Mouse (Mus musculus) heart, embryonic 16.5 days (tissue): ENCODE results near the gene Nkx3-2. TPM values are rescaled to one million over a fixed set of nuclear protein-coding genes. Genes with fewer than 3 reads are reported as not detected.

Experiments
- ATAC-seq: fragments of 200-750 bp; cut with Nextera tagmentation; replicated peaks from 2 replicates; pipeline ENCODE4 v1.8.0; 2017; ENCODE audit warnings: moderate number of reproducible peaks; ENCODE audit not compliant: insufficient read depth, low FRiP score; ENCODE audit errors: extremely low read depth
- H3K27ac ChIP-seq: fragments of 300-500 bp; sonication (generic); 2 replicates; pipeline ENCODE4 v1.5.1; 2014; ENCODE audit warnings: mild to moderate bottlenecking, low read length, control low read depth, moderate library complexity
- H3K27me3 ChIP-seq: fragments of 300-500 bp; sonication (generic); 2 replicates; pipeline ENCODE4 v1.6.1; 2014; ENCODE audit warnings: low read length, mixed read lengths; ENCODE audit not compliant: control insufficient read depth, insufficient read depth
- H3K36me3 ChIP-seq: fragments of 300-500 bp; sonication (generic); 2 replicates; pipeline ENCODE4 v1.6.1; 2014; ENCODE audit not compliant: control insufficient read depth, insufficient read depth
- H3K4me1 ChIP-seq: fragments of 300-500 bp; sonication (generic); 2 replicates; pipeline ENCODE4 v1.6.1; 2014; ENCODE audit warnings: low read length, mixed read lengths; ENCODE audit not compliant: control insufficient read depth, insufficient read depth
- H3K4me2 ChIP-seq: fragments of 300-500 bp; sonication (generic); 2 replicates; pipeline ENCODE4 v1.6.1; 2014; ENCODE audit warnings: low read depth, mild to moderate bottlenecking, control low read depth, low read length
- H3K4me3 ChIP-seq: fragments of 300-500 bp; sonication (generic); 2 replicates; pipeline ENCODE4 v1.5.1; 2014; ENCODE audit warnings: mild to moderate bottlenecking, control low read depth, low read length
- H3K9ac ChIP-seq: fragments of 300-500 bp; sonication (generic); 2 replicates; pipeline ENCODE4 v1.6.1; 2014; ENCODE audit warnings: low read length, control low read depth
- H3K9me3 ChIP-seq: fragments of 300-500 bp; sonication (generic); replicated peaks from 2 replicates; pipeline ENCODE4 v1.6.1; 2016; ENCODE audit warnings: low read length; ENCODE audit not compliant: control insufficient read depth
- WGBS: fragments of 180-500 bp; shearing (Covaris S2); extraction: QIAGEN DNeasy Blood & Tissue Kit; methylation state at CpG from one replicate; pipeline ENCODE4 v1.1.7; 2014; 5-methylcytosine and 5-hydroxymethylcytosine counted together
- polyA plus RNA-seq: library from polyadenylated mRNA; unstranded; fragments of >200 nt; fragmentation: Nextera tagmentation; extraction: Ambion mirVana; gene quantifications from 2 replicates; pipeline ENCODE4 v1.2.1, GENCODE M21; 2015

The Nkx3-2 gene
- polyA plus RNA-seq, 1 experiment from 2014 or later = not detected

DNA sequence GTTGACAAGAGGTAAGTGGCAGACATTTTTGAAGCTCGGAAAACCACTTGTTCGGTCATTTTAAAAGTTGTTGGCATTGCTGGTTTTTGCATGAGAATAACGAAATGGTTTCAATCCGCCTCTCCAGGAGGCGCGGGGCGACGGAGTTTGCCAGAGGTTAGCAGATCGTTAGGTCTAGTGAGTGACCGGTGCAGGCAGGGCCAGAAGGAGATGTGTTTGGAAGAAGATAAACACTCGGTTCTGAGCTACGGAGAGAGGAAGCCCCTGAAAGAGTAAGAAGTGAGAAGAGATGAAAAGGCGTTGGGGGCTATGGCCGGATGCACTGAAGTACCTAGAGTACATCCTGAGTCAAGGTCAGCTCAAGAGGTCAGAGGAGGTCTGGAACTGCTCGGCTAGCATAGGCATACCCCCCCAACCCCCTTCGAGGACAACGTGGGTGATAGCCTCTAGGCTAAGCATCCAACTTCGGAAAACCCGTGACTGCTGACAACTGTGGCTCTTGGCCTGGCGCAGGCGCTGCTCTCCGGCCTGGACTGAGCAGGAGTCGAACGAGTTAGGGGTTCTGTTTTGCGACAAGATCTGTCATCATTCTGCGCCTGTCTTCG is 2.2 kb upstream of the Nkx3-2 start:
- no peaks in the 10 kb centered on the region for H3K9me3 ChIP-seq
- 3% methylated on average over 27 of the region's 27 CpGs for WGBS
- H3K27me3 ChIP-seq = peaks cover 58% of the 10 kb centered on the region
- peaks cover 18% of the 10 kb centered on the region for H3K4me1 ChIP-seq
- no peak overlapping the region for H3K9ac ChIP-seq
- H3K36me3 ChIP-seq = no peaks in the 10 kb centered on the region
- no peak for ATAC-seq
- no peak overlapping the region for H3K27ac ChIP-seq
- no peak overlapping the region for H3K4me3 ChIP-seq
- no peak overlapping the region for H3K4me2 ChIP-seq

GRCm38 (mm10) chr5:41765626-41766405 is 1.5 kb upstream of the Nkx3-2 start:
- ATAC-seq = no peak
- Histone ChIP-seq H3K9me3 (no peaks in the 10 kb centered on the region), H3K4me3 (no peak overlapping the region), H3K4me2 (no peak overlapping the region), H3K9ac (no peak overlapping the region), H3K36me3 (no peaks in the 10 kb centered on the region), H3K27ac (no peak overlapping the region), H3K4me1 (peaks cover 18% of the 10 kb centered on the region), H3K27me3 (peaks cover 65% of the 10 kb centered on the region)
- 4% methylated on average over 14 of the region's 14 CpGs for WGBS

DNA sequence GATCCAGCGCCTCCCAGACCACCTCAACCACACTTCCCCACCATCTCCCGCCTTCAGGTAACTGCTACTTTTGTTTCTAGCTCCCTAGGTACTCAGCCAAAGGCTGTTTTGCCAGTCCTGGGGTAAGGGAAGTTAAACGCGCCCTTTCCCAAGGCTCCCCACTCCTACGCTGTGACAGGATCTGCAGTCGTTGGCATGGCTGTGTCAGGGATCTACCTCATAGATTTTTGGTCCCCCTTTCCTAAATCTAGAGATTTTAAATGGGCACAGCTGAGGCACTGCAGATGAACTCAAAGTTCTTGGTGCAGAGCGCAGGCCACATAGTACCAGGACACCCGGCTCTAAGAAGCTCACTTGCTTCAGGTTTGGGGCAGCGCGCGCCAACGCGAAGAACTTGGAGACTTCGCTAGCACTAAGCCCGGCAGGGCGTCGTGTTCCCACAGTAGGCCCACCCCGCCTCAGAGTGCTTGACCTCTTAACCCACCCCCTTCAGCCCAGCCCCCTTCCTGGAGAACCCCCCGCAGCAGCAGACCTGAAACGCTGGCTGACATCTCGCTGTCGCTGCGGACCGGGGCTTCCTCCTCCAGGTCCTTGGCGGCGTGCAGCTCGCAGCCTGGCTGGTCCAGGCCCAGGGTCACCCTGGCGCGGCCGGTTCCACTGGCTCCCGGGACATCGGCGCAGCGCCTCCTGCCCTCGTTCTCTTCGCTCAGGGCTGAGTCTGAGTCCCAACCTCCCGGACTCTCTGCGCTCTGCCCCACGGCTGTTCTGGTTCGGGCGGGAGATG is 1.2 kb downstream of the Nkx3-2 start:
- no peak overlapping the region for H3K27ac ChIP-seq
- H3K27me3 ChIP-seq = peaks cover 87% of the 10 kb centered on the region
- H3K36me3 ChIP-seq = no peaks in the 10 kb centered on the region
- H3K9me3 ChIP-seq = no peaks in the 10 kb centered on the region
- peaks cover 18% of the 10 kb centered on the region for H3K4me1 ChIP-seq
- 2% methylated on average over 41 of the region's 41 CpGs for WGBS
- H3K9ac ChIP-seq = no peak overlapping the region
- H3K4me2 ChIP-seq = peak overlapping the region; percentile 61
- no peak for ATAC-seq
- peak overlapping the region; percentile 43 for H3K4me3 ChIP-seq

DNA sequence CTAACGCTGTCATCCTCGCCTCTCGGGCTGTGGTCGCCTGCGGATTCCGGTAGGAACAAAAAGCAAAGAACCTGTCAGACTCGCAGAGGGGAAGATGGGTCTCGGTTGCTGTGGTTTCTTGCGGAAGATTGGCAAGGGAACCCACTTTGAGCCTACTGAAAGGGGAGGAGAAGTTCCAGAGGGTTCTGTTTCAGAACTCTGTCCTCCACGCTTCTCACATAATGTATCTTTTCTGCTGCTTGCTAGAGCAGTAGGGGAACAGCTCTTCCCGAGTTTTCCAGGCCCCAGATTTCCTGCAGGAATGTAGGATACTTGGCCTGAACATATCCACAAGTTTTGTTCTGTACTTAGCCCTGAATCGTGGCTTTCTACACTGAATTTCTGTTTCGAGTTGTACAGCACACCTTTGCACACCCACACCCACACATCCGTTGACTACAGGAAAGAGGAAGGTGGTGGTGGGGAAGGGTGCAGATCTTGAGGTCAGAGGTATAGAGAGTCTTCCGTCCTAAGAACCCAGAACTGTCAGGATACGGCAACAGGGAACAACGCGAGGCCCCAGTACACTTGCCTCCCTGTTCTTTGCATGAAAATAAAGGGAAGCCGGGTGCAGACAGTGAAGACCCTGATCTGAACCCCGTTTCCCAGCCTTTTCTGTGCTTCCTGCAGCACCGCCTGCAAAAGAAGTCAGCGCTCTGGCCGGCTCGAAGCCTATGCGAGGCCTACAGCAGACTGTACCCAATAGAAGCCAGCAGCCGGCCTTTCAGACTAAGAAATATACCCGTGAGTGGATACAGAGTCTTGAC is 2.0 kb downstream of the Nkx3-2 start:
- Histone ChIP-seq H3K9ac (no peak overlapping the region), H3K36me3 (no peaks in the 10 kb centered on the region), H3K9me3 (no peaks in the 10 kb centered on the region), H3K27me3 (peaks cover 91% of the 10 kb centered on the region), H3K4me3 (peak overlapping the region; percentile 27), H3K4me1 (peaks cover 18% of the 10 kb centered on the region), H3K4me2 (peak overlapping the region; percentile 38), H3K27ac (no peak overlapping the region)
- WGBS = 7% methylated on average over 27 of the region's 27 CpGs
- ATAC-seq = no peak

DNA sequence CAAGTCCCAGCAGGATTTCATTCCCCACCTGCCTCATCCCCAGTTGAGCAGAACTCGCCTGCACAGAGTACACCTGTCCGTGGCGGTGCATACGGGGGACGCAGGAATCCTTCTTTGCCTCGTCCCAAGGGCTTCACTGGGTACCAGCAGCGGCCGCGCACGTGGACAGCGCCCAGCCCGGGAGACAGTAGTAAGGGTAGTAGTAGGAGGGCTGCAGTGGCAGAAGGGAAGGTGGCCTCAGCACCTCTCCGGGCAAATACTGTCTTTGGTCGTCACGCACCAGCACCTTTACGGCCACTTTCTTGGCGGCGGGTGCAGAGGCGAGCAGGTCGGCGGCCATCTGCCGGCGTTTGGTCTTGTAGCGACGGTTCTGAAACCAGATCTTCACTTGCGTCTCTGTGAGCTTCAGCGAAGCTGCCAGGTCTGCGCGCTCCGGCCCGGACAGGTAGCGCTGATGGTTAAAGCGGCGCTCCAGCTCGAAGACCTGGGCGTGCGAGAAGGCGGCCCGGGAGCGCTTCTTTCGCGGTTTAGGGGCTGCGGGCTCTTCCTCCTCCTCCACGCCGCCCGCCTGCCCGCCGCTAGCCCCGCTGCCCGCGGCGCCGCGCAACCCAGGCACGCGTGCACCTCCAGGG is 2.7 kb downstream of the Nkx3-2 start:
- Histone ChIP-seq H3K4me3 (peak overlapping the region; percentile 27), H3K4me2 (peak overlapping the region; percentile 38), H3K4me1 (peaks cover 16% of the 10 kb centered on the region), H3K9ac (no peak overlapping the region), H3K9me3 (no peaks in the 10 kb centered on the region), H3K36me3 (no peaks in the 10 kb centered on the region), H3K27ac (no peak overlapping the region), H3K27me3 (peaks cover 91% of the 10 kb centered on the region)
- no peak for ATAC-seq
- 1% methylated on average over 56 of the region's 56 CpGs for WGBS

- Histone ChIP-seq H3K27ac (no peak overlapping the region), H3K4me1 (peaks cover 16% of the 10 kb centered on the region), H3K9ac (no peak overlapping the region), H3K4me3 (no peak overlapping the region), H3K27me3 (peaks cover 91% of the 10 kb centered on the region), H3K36me3 (no peaks in the 10 kb centered on the region), H3K9me3 (no peaks in the 10 kb centered on the region), H3K4me2 (no peak overlapping the region)
- no peak for ATAC-seq
- WGBS = 4% methylated on average over 22 of the region's 22 CpGs
Measured at GRCm38 (mm10) chr5:41760831-41761508, 3.3 kb downstream of the Nkx3-2 start.

DNA sequence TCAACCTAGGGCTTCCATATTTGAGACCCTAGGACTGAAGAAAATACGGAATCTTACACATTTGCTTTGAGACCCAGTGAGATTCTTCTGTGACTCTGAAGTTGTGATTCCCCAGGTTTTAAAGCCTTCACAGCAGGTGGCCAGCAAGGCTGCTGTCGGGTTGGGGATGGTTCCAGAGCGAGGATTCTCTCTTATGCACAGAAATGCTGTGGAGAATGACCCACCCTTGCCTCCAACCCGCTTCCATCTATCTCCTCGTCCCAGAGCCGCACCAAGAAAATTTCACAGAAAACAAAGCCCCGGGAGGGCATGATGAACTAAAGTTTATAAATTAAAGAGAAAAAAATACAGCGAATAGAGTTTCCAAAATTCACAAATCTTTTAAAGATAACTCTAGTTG is 4.2 kb downstream of the Nkx3-2 start:
- Histone ChIP-seq H3K4me3 (no peak overlapping the region), H3K36me3 (no peaks in the 10 kb centered on the region), H3K4me2 (no peak overlapping the region), H3K4me1 (peaks cover 16% of the 10 kb centered on the region), H3K27me3 (peaks cover 93% of the 10 kb centered on the region), H3K27ac (no peak overlapping the region), H3K9me3 (no peaks in the 10 kb centered on the region), H3K9ac (no peak overlapping the region)
- 10% methylated on average over 8 of the region's 8 CpGs for WGBS
- no peak for ATAC-seq
